Mouse (Mus musculus) large intestine, adult 2 months (tissue): ENCODE results near the gene Gm8300. TPM values are rescaled to one million over a fixed set of nuclear protein-coding genes. Genes with fewer than 3 reads are reported as not detected.
A peak's percentile ranks its signal among the peaks of the same experiment; 100 is the strongest.
"Not testable (repeated sequence)": the region's sequence is repeated elsewhere in the genome, so short reads cannot be mapped to it uniquely, and the experiment has no call there.

Source experiments
- DNase-seq: peaks from one replicate; pipeline ENCODE4 v3.0.0-alpha.2; 2012; ENCODE audit warnings: low read depth, low spot score
- WGBS: fragments of 180-500 bp; shearing (Covaris S2); methylation state at CpG from one replicate; pipeline ENCODE4 v1.1.7; 2018; 5-methylcytosine and 5-hydroxymethylcytosine counted together
- polyA plus RNA-seq: library from polyadenylated mRNA; depleted of rRNA; stranded (reverse); fragments of >200 nt; gene quantifications from 2 replicates; pipeline ENCODE4 v1.2.3, GENCODE M21; 2012; rRNA removed

Gm8300 gene
- polyA plus RNA-seq, result not detected in 2 replicates

- not testable (repeated sequence) for DNase-seq
- 84% methylated on average over 4 of the region's 4 CpGs for WGBS
Observed at GRCm38 (mm10) chr12:87514016-87514415, at the start of gene Gm8300. Gm8300 (plus strand) TSS chr12:87514316.

DNA sequence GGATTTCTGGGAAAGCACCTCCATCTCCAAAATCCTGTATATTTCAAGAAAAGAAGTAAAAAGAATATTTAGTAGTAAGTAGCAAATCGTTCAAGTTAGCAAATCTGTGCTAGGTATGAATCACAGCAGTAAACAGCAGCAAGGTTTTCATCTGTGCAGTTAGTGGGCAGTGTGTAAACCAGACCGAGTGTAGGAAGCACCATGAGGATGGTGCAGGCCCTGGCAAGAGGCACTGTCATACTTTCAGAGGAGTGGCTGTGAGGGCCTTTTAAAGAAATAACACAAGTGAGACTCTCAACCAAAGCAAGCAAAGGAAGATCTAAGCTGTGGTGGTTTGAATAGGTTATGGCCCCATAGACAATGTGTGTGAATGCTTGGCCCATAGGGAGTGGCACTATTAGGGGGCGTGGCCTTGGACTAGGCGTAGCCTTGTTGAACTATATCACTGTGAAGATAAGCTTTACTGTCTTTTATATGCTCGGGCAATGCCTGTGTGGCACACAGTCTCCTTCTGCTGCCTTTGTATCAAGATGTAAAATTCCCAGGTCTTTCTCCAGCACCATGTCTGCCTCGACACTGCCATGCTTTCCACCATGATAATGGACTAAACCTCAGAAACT, 49.3 kb upstream of the Gm8300 start:
- WGBS, result 51% methylated on average over 6 of the region's 6 CpGs
- no peak for DNase-seq

DNA sequence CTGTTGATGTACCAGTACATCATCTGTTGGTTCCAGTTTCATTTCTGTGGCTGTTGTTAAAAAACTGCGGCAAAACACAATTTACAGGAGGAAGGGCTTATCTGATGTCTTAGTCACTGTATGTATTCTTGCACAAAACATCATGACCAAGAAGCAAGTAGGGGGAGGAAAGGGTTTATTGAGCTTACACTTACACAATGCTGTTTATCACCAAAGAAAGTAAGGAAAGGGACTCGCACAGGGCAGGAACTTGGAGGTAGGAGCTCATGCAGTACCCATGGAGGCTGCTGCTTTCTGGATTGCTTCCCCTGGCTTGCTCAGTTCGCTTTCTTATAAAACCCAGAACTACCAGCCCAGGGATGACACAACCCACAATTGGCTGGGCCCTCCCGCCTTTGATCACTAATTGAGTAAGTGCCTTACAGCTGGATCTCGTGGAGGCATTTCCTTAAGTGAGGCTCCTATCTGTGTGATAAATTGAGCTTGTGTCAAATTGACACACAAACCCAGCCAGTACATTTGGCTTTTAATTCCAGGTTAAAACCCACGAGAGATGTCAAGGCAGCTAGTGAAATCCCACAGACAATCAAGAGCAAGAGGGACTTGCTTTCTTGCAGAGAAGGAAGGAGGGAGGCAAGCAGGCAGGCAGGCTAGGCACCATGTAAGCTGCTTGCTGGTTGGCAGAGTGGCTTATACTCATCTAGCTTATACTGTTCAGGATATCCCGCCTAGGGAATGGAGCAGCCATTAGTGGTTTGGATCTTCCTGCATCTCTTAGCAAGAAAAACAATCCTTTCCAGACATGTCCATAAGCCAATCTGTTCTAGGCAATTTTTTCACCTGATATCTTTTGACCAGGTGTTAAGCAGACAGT, 43.6 kb upstream of the Gm8300 start:
- WGBS, result 43% methylated on average over 7 of the region's 7 CpGs
- no peak for DNase-seq

DNA sequence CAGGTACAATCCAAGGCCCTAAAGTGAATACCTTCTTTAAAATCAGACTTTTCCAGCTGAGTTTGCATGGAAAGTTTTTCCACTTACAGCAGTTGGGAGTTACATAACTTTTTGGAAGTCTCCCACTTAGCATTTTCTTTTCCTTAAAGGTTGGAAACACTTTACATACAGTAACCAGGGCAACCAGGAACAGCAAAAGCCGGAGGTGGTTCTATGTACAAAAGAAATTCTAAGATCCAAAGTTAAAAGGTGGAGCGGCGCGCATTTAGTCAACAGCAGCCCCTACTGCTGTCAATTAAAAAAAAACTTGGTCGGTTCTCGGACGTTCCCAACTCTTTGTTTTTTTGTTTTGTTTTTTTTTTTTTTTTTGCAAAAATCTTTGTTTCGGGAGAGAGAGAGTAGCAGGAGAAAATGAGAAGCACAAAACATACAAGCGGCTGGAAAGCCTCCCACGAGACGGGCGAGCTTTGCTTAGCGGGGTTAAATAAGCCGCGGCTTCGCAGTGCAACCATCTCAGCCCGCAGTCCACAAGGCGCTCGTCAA, 42.6 kb upstream of the Gm8300 start:
- under 1% methylated on average over 19 of the region's 19 CpGs for WGBS
- no peak for DNase-seq

GRCm38 (mm10) chr12:87471964-87472786, 41.9 kb upstream of the Gm8300 start, which contains the start of gene Snw1:
Snw1 (minus strand) TSS chr12:87472274.
- DNase-seq, result peak; percentile 97
- 3% methylated on average over 45 of the region's 45 CpGs for WGBS

- 77% methylated on average over 3 of the region's 3 CpGs for WGBS
Observed at GRCm38 (mm10) chr12:87474756-87475155, 39.4 kb upstream of the Gm8300 start.

GRCm38 (mm10) chr12:87482482-87482881, 31.6 kb upstream of the Gm8300 start:
- not testable (repeated sequence) for DNase-seq
- 82% methylated on average over 5 of the region's 5 CpGs for WGBS

More at GRCm38 (mm10) chr12:87474756-87475155, 39.4 kb upstream of the Gm8300 start:
- no peak for DNase-seq

GRCm38 (mm10) chr12:87488683-87489082, 25.4 kb upstream of the Gm8300 start:
- WGBS, result 43% methylated on average over 2 of the region's 2 CpGs
- DNase-seq, result not testable (repeated sequence)

- WGBS, result 96% methylated on average over 3 of the region's 3 CpGs
- not testable (repeated sequence) for DNase-seq
Observed at GRCm38 (mm10) chr12:87494421-87494820, 19.7 kb upstream of the Gm8300 start, which contains the start of gene Gm5788. Gm5788 (plus strand) TSS chr12:87494721.

DNA sequence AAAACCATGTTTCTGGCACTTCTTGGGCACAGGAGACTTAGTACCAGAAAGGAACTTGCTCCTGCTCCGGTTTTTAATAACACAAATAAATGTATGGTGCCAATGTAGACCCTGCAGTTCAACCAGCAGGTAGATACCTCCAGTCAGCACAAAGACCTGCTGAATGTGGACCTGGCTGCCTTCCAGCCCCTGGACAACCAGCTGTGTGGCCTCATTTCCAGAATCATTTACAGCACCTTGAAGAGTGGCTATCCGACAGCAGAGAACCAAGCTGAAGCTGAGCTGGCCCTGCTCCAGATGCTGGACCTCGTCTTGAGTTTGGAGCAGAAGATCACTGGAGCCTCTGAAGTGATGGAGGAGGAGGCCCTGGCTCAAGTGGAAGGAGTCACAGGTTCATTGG, 5.5 kb downstream of the Gm8300 start:
- WGBS, result 37% methylated on average over 3 of the region's 3 CpGs

DNA sequence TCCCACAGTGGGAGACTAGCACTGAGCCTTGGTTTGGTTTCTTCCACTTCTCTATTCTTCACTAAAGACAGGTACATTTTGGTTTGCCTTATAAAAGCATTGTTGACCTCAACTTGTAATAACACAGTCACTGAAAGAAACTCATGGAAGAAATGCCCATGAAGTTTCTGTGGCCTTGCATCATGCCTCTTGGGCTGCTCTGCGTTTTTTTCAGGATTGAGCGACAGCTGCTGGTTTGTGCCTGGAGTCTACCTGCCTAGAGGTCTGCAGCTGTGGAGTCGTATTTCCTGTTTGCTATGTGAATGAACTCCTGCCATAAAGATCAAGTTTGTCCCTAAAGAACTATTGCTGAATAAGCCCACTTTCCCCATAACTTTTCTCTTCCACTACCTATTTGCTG, 29.8 kb downstream of the Gm8300 start:
- WGBS, result 77% methylated on average over 3 of the region's 3 CpGs
- no peak for DNase-seq

More for the DNA sequence above, 5.5 kb downstream of the Gm8300 start:
- DNase-seq, result not testable (repeated sequence)

GRCm38 (mm10) chr12:87550628-87551027, 36.5 kb downstream of the Gm8300 start:
- WGBS, result 88% methylated on average over 4 of the region's 4 CpGs
- not testable (repeated sequence) for DNase-seq

Other genes starting within 250 kb of the Gm8300 start
- 33.4 and 38.6 TPM in 2 replicates for gene Vipas39, start 248.1 kb upstream of the Gm8300 start, polyA plus RNA-seq
- 55.9 and 60.9 TPM in 2 replicates for gene Ahsa1, start 247.8 kb upstream of the Gm8300 start, polyA plus RNA-seq
- gene Ism2, start 214.6 kb upstream of the Gm8300 start, polyA plus RNA-seq, result 0.25 and 0.32 TPM in 2 replicates
- 39.2 and 49.1 TPM in 2 replicates for gene Sptlc2, start 126.0 kb upstream of the Gm8300 start, polyA plus RNA-seq
- gene Slirp, start 70.4 kb upstream of the Gm8300 start, polyA plus RNA-seq, result 21.4 and 21.7 TPM in 2 replicates
- gene Alkbh1, start 70.3 kb upstream of the Gm8300 start, polyA plus RNA-seq, result 11.6 and 12.7 TPM in 2 replicates
- 8.9 and 9.9 TPM in 2 replicates for gene Snw1, start 42.0 kb upstream of the Gm8300 start, polyA plus RNA-seq
- not detected in 2 replicates for gene Gm5788, start 19.6 kb upstream of the Gm8300 start, polyA plus RNA-seq
- gene Oog1, start 88.4 kb downstream of the Gm8300 start, polyA plus RNA-seq, result not detected in 2 replicates
- not detected in 2 replicates for gene Gm4027, start 104.6 kb downstream of the Gm8300 start, polyA plus RNA-seq
- gene Gm16381, start 130.3 kb downstream of the Gm8300 start, polyA plus RNA-seq, result not detected in 2 replicates